Mouse (Mus musculus) lung, postnatal 0 days (tissue): ENCODE measurements at regions not wholly inside any gene's neighbourhood (a gene's known extent, or its start where the extent isn't known, plus 50 kb on each side); places are given as distances from the start of the nearest gene placed in this dataset.

Experiments used
- CTCF ChIP-seq: IDR thresholded peaks from 2 replicates; pipeline ENCODE4 v1.5.1; 2016; ENCODE audit warnings: antibody characterized with exemption, mild to moderate bottlenecking
- EP300 ChIP-seq: IDR thresholded peaks from 2 replicates; pipeline ENCODE4 v1.6.1; 2016; ENCODE audit warnings: antibody characterized with exemption, mild to moderate bottlenecking, control low read depth

GRCm38 (mm10) chr12:12882931-12883553, 58.7 kb downstream of the Mycn start:
- TF ChIP-seq EP300 (no peak), CTCF (no peak)
